Mouse (Mus musculus): Measurements from ENCODE around the gene Asf1a.

The Asf1a gene

GRCm38 (mm10) chr10:53596677-53597120 lies at the start of gene Asf1a:
Gene Asf1a (plus strand): TSS chr10:53596757.
- Histone ChIP-seq H3K27me3 (ENCODE audit: insufficient read depth, low read length) (no peaks in the 10 kb centered on the region), H3K4me3 (replicated peaks; ENCODE audit: low read length) (peak within 1 kb of the TSS; percentile 90), H3K4me1 (replicated peaks; ENCODE audit: low read depth, low read length) (peaks cover 39% of the 10 kb centered on the region), H3K9me3 (ENCODE audit: low read length) (no peaks in the 10 kb centered on the region), H3K36me3 (ENCODE audit: insufficient read depth, low read length) (peaks cover 22% of the 10 kb centered on the region)
- TF ChIP-seq POU5F1 (IDR thresholded peaks at IDR 0.05; ENCODE audit: borderline replicate concordance, low read length) (no peak), NANOG (IDR thresholded peaks at IDR 0.05; ENCODE audit: borderline replicate concordance, low read length) (no peak), CTCF (conservative IDR thresholded peaks at IDR 0.05; ENCODE audit: low read length) (no peak)

- TF ChIP-seq CTCF (conservative IDR thresholded peaks at IDR 0.05; ENCODE audit: low read length), result no peak
- no peak for TF ChIP-seq NANOG (IDR thresholded peaks at IDR 0.05; ENCODE audit: borderline replicate concordance, low read length)
- no peak for TF ChIP-seq POU5F1 (IDR thresholded peaks at IDR 0.05; ENCODE audit: borderline replicate concordance, low read length)
- Histone ChIP-seq H3K27me3 (ENCODE audit: insufficient read depth, low read length) (0 out of 2 replicates have a peak, but pooled peaks cover 4% of the 10 kb centered on the region), H3K9me3 (ENCODE audit: low read length) (no peaks in the 10 kb centered on the region), H3K4me3 (replicated peaks; ENCODE audit: low read length) (no peak overlapping the region), H3K4me1 (replicated peaks; ENCODE audit: low read depth, low read length) (no peaks in the 10 kb centered on the region), H3K36me3 (ENCODE audit: insufficient read depth, low read length) (no peaks in the 10 kb centered on the region)
These were observed 34.6 kb upstream of the Asf1a start for GRCm38 (mm10) chr10:53562001-53562400.

- Histone ChIP-seq H3K4me1 (replicated peaks; ENCODE audit: low read depth, low read length) (no peaks in the 10 kb centered on the region), H3K9me3 (ENCODE audit: low read length) (no peaks in the 10 kb centered on the region), H3K4me3 (replicated peaks; ENCODE audit: low read length) (no peak overlapping the region), H3K36me3 (ENCODE audit: insufficient read depth, low read length) (no peaks in the 10 kb centered on the region), H3K27me3 (ENCODE audit: insufficient read depth, low read length) (0 out of 2 replicates have a peak, but pooled peaks cover 4% of the 10 kb centered on the region)
- TF ChIP-seq NANOG (IDR thresholded peaks at IDR 0.05; ENCODE audit: borderline replicate concordance, low read length), result no peak
- TF ChIP-seq POU5F1 (IDR thresholded peaks at IDR 0.05; ENCODE audit: borderline replicate concordance, low read length), result no peak
- TF ChIP-seq CTCF (conservative IDR thresholded peaks at IDR 0.05; ENCODE audit: low read length), result no peak
These were observed 31.0 kb upstream of the Asf1a start for GRCm38 (mm10) chr10:53565538-53565937.

- Histone ChIP-seq H3K9me3 (ENCODE audit: low read length) (no peaks in the 10 kb centered on the region), H3K27me3 (ENCODE audit: insufficient read depth, low read length) (0 out of 2 replicates have a peak, but pooled peaks cover 3% of the 10 kb centered on the region), H3K4me3 (replicated peaks; ENCODE audit: low read length) (no peak overlapping the region), H3K36me3 (ENCODE audit: insufficient read depth, low read length) (no peaks in the 10 kb centered on the region), H3K4me1 (replicated peaks; ENCODE audit: low read depth, low read length) (no peaks in the 10 kb centered on the region)
- no peak for TF ChIP-seq CTCF (conservative IDR thresholded peaks at IDR 0.05; ENCODE audit: low read length)
- no peak for TF ChIP-seq NANOG (IDR thresholded peaks at IDR 0.05; ENCODE audit: borderline replicate concordance, low read length)
- TF ChIP-seq POU5F1 (IDR thresholded peaks at IDR 0.05; ENCODE audit: borderline replicate concordance, low read length), result no peak
These were observed 28.0 kb upstream of the Asf1a start for GRCm38 (mm10) chr10:53568531-53568930.

GRCm38 (mm10) chr10:53580137-53580536 lies 16.4 kb upstream of the Asf1a start:
- no peaks in the 10 kb centered on the region for H3K36me3 ChIP-seq (ENCODE audit: insufficient read depth, low read length)
- H3K9me3 ChIP-seq (ENCODE audit: low read length), result no peaks in the 10 kb centered on the region
- peaks cover 13% of the 10 kb centered on the region for H3K4me1 ChIP-seq (replicated peaks; ENCODE audit: low read depth, low read length)
- H3K27me3 ChIP-seq (ENCODE audit: insufficient read depth, low read length), result no peaks in the 10 kb centered on the region
- H3K4me3 ChIP-seq (replicated peaks; ENCODE audit: low read length), result peak overlapping the region; percentile 76
- TF ChIP-seq POU5F1 (IDR thresholded peaks at IDR 0.05; ENCODE audit: borderline replicate concordance, low read length), result no peak
- no peak for TF ChIP-seq CTCF (conservative IDR thresholded peaks at IDR 0.05; ENCODE audit: low read length)
- no peak for TF ChIP-seq NANOG (IDR thresholded peaks at IDR 0.05; ENCODE audit: borderline replicate concordance, low read length)

- no peaks in the 10 kb centered on the region for H3K9me3 ChIP-seq (ENCODE audit: low read length)
- TF ChIP-seq NANOG (IDR thresholded peaks at IDR 0.05; ENCODE audit: borderline replicate concordance, low read length), result no peak
- no peak for TF ChIP-seq POU5F1 (IDR thresholded peaks at IDR 0.05; ENCODE audit: borderline replicate concordance, low read length)
These were observed 15.9 kb upstream of the Asf1a start for GRCm38 (mm10) chr10:53580621-53581081.

GRCm38 (mm10) chr10:53581087-53581486 lies 15.5 kb upstream of the Asf1a start:
- H3K27me3 ChIP-seq (ENCODE audit: insufficient read depth, low read length), result no peaks in the 10 kb centered on the region
- H3K4me1 ChIP-seq (replicated peaks; ENCODE audit: low read depth, low read length), result peaks cover 17% of the 10 kb centered on the region
- peak overlapping the region; percentile 76 for H3K4me3 ChIP-seq (replicated peaks; ENCODE audit: low read length)
- H3K36me3 ChIP-seq (ENCODE audit: insufficient read depth, low read length), result no peaks in the 10 kb centered on the region
- TF ChIP-seq CTCF (conservative IDR thresholded peaks at IDR 0.05; ENCODE audit: low read length), result no peak
- no peak for TF ChIP-seq POU5F1 (IDR thresholded peaks at IDR 0.05; ENCODE audit: borderline replicate concordance, low read length)
- TF ChIP-seq NANOG (IDR thresholded peaks at IDR 0.05; ENCODE audit: borderline replicate concordance, low read length), result no peak
- no peaks in the 10 kb centered on the region for H3K9me3 ChIP-seq (ENCODE audit: low read length)

More at GRCm38 (mm10) chr10:53580621-53581081, 15.9 kb upstream of the Asf1a start:
- peak overlapping the region; percentile 76 for H3K4me3 ChIP-seq (replicated peaks; ENCODE audit: low read length)
- no peaks in the 10 kb centered on the region for H3K27me3 ChIP-seq (ENCODE audit: insufficient read depth, low read length)
- no peaks in the 10 kb centered on the region for H3K36me3 ChIP-seq (ENCODE audit: insufficient read depth, low read length)
- peaks cover 13% of the 10 kb centered on the region for H3K4me1 ChIP-seq (replicated peaks; ENCODE audit: low read depth, low read length)

- TF ChIP-seq POU5F1 (IDR thresholded peaks at IDR 0.05; ENCODE audit: borderline replicate concordance, low read length), result no peak
- no peak for TF ChIP-seq CTCF (conservative IDR thresholded peaks at IDR 0.05; ENCODE audit: low read length)
- no peak for TF ChIP-seq NANOG (IDR thresholded peaks at IDR 0.05; ENCODE audit: borderline replicate concordance, low read length)
- no peaks in the 10 kb centered on the region for H3K9me3 ChIP-seq (ENCODE audit: low read length)
- no peaks in the 10 kb centered on the region for H3K36me3 ChIP-seq (ENCODE audit: insufficient read depth, low read length)
- peaks cover 17% of the 10 kb centered on the region; the same call in 1 of the 2 replicates for H3K4me1 ChIP-seq (replicated peaks; ENCODE audit: low read depth, low read length)
- no peak overlapping the region for H3K4me3 ChIP-seq (replicated peaks; ENCODE audit: low read length)
- H3K27me3 ChIP-seq (ENCODE audit: insufficient read depth, low read length), result no peaks in the 10 kb centered on the region
These were observed 10.8 kb upstream of the Asf1a start for GRCm38 (mm10) chr10:53585777-53586176.

Measured in E14TG2a.4 (cell line).